Mouse (Mus musculus) spleen, embryonic (tissue): ENCODE measurements around the gene Fam110a.

ENCODE experiments used
- CTCF ChIA-PET: fragments of 350-600 bp; sonication (Branson Sonifier 250); formaldehyde crosslinking; loops from one replicate; lab custom pipeline; 2022; lab: Charles Lee

Gene Fam110a

GRCm38 (mm10) chr2:151979470-151980354 lies at the start of gene Fam110a:
Fam110a (minus strand) TSS chr2:151980219.
- CTCF ChIA-PET = no interaction called here

- CTCF ChIA-PET = interaction anchor here (0.6 kb wide), 1 partner anchor 29 kb away, joined by 3 read pairs; no protein-coding TSS in a partner anchor
These were observed 49.4 kb upstream of the Fam110a start for GRCm38 (mm10) chr2:152029252-152030082.

- CTCF ChIA-PET = no interaction called here
These were observed 44.9 kb upstream of the Fam110a start for GRCm38 (mm10) chr2:152024883-152025422.

GRCm38 (mm10) chr2:152022022-152022421 lies 42.0 kb upstream of the Fam110a start:
- CTCF ChIA-PET = no interaction called here

DNA sequence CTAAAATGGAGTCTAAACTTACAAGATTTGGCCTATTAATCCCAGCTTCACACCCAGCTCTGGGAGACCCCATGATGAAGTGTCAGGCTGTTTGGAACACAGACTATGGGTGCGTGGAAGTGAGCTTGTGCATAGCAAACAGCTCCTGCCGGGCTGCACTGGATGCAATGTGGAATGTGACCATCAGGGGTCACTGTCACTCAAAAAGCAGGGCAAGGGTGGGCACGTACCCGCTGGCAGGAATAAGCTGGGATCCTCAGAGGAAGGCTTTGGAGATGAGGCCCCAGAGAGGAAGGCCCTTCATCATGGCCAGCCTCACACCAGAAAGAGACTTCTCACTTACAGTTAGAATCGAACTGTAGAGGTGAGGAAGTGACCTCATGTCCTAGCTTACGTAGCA lies 40.2 kb upstream of the Fam110a start:
- CTCF ChIA-PET = no interaction called here

GRCm38 (mm10) chr2:152016666-152017065 lies 36.6 kb upstream of the Fam110a start:
- CTCF ChIA-PET = no interaction called here

- CTCF ChIA-PET = interaction anchor here (0.6 kb wide), 1 partner anchor 10 kb away, joined by 4 read pairs; no protein-coding TSS in a partner anchor
These were observed 36.0 kb upstream of the Fam110a start for GRCm38 (mm10) chr2:152015997-152016396.

- CTCF ChIA-PET = no interaction called here
These were observed 32.7 kb upstream of the Fam110a start for GRCm38 (mm10) chr2:152012701-152013100.

DNA sequence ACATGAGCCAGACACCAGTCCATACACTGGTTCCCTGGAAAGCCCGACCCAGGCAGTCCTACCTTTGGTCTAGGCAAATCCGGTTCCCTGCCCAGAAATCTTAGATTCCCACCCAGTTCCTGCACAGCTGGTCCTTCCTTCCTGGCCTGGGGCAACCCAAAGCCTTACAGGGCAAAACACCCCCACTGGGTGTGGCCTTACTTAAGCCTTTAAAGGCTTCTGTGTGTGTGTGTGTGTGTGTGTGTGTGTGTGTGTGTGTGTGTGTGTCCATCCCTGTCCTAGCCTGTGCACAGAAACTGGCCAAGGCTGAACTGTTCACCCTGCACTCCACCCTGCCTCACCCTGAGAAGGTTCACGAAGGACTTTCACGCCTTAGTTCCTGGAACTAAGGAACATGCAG lies 32.2 kb upstream of the Fam110a start:
- CTCF ChIA-PET = no interaction called here

GRCm38 (mm10) chr2:152011724-152012123 lies 31.7 kb upstream of the Fam110a start:
- CTCF ChIA-PET = interaction anchor here (0.5 kb wide), 1 partner anchor 31 kb away, joined by 20 read pairs; no protein-coding TSS in a partner anchor

DNA sequence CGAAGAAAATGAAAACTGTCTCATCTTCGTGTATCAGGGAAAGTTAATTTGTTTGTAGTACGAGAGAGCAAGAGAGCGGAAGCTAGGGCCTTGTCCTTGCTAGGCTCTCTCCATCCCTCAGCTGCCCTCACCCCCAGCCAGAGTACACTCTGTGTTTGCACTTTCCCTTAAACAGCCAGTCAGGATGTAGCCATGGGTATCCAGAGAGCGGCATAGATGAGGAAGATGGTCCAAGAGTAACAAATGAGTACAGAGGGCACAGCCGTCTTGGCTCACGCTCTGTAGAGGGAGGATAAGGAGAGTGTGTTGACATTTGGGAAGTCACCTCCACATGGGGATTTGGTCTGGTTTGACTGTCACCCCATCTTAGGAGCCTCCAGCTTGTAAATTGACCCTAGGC lies 30.6 kb upstream of the Fam110a start:
- CTCF ChIA-PET = interaction anchor here (0.6 kb wide), 1 partner anchor 86 kb away, joined by 5 read pairs; no protein-coding TSS in a partner anchor

GRCm38 (mm10) chr2:152010251-152010650 lies 30.2 kb upstream of the Fam110a start:
- CTCF ChIA-PET = interaction anchor here (0.6 kb wide), 1 partner anchor 86 kb away, joined by 5 read pairs; no protein-coding TSS in a partner anchor

DNA sequence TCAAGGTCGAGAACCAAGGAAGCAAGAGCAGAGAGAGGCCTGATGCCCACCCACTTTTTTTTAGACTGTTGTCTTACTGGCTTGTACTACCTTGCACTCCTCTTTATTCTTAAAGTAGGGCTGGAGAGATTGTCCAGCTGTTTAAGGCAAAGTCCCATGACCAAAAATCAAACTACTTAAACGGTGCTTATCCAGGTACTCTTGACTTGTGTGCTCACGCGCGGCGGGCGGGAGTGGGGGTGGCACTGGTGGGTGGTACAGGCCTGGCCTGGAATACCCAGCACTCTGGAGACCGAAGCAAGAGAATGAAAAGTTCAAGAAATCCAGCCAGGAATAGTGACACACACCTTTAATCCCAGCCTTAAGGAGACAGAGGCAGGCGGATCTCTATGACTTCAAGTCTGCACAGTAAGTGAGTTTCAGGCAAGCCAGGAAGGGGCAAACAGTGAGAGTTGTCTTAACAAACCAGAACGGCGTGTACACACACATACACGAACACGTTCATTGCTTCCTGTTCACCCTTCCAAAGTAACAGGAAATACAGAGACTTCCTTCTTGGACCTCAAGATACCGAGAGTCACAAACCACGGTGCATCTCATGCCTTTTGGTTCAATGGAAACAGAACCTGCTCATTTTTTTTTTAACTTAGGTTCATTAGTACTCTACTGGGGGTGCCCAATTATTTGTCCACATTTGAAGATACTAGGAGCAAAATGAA lies 29.2 kb upstream of the Fam110a start:
- CTCF ChIA-PET = no interaction called here

DNA sequence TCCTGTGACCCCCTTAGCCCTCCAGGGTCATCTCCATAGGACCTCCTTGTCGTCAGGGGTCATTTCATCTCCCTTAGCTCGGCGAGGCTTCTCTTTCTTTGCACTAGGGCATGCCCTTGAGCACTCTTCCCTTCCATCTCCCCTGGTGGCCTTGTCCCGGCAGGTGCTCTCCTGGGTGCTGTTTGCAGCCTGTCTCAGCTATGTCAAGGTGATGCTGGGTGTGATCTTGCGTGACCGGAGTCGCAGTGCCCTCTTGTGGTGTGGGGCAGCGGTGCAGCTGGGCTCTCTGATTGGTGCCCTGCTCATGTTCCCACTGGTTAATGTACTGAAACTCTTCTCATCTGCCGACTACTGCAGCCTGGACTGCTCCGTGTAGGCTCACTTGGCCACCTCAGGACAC lies 27.8 kb upstream of the Fam110a start:
- CTCF ChIA-PET = interaction anchor here (0.7 kb wide), 1 partner anchor 70 kb away, joined by 4 read pairs; no protein-coding TSS in a partner anchor

- CTCF ChIA-PET = no interaction called here
These were observed 22.5 kb upstream of the Fam110a start for GRCm38 (mm10) chr2:152002529-152002928.

GRCm38 (mm10) chr2:152000735-152001134 lies 20.7 kb upstream of the Fam110a start:
- CTCF ChIA-PET = interaction anchor here (0.6 kb wide), 1 partner anchor 28 kb away, joined by 3 read pairs; no protein-coding TSS in a partner anchor

- CTCF ChIA-PET = interaction anchor here (0.6 kb wide), 1 partner anchor 29 kb away, joined by 3 read pairs; no protein-coding TSS in a partner anchor
These were observed 20.3 kb upstream of the Fam110a start for GRCm38 (mm10) chr2:152000291-152000679.

DNA sequence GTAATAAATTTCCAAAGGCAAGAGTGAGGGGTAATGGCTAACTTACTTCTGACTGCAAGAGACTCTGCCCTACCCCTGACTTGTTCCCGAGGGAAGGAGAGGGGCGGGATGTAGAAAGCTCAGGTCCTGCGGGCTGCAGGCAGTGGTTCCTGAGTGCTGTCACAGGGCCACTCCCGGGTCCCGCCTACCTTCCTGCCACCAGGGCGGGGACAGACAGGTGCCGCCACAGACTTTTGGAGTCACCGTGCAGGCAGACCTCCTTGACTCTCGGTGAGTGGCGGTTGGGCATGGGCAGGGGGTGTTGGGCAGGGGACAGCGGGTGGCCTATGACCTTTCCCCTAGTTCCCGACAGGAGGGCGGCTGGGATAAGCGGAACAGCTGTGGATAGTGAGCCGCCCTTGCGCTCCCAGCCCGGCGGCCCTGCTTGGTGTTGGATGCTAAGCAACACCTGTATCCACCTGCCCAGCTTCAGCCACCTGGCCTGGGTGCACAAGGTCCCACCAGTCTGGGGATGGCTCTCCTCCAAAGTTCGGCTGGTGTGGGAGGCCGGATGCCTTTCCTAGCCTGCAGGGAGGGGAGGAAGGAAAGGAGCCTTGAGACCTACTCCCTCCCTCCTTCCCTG lies 19.8 kb upstream of the Fam110a start:
- CTCF ChIA-PET = no interaction called here

DNA sequence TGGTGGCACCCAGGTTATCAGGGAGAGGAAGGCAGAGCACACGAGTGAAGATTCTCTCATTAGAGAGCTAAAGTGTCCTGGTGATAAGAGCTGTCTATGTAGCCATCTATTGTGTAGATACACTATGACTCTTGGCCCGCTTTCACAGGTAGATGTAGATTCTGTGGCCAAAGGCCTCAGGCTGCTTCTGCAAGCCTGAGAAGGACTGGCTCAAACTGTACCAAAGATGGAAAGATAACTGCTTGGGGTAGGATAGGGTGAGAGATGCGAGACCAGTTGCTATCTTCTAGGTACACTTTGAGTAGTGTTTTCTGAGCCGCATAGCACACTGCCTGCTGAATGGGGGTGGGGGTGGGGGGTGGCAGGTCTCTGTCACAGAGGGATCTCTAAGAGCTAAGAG lies 18.9 kb upstream of the Fam110a start:
- CTCF ChIA-PET = interaction anchor here (0.6 kb wide), 1 partner anchor 140 kb away, joined by 4 read pairs; no protein-coding TSS in a partner anchor

- CTCF ChIA-PET = interaction anchor here (0.6 kb wide), 1 partner anchor 140 kb away, joined by 4 read pairs; no protein-coding TSS in a partner anchor
These were observed 18.5 kb upstream of the Fam110a start for GRCm38 (mm10) chr2:151998505-151998899.
